Mouse (Mus musculus) E14TG2a.4 (cell line): Measurements from ENCODE around the gene Stra6.

Source experiments
- CTCF ChIP-seq: conservative IDR thresholded peaks from 2 replicates; pipeline ENCODE4 v1.5.1; 2014; ENCODE audit warnings: low read length
- NANOG ChIP-seq: IDR thresholded peaks from 2 replicates; pipeline ENCODE4 v1.6.1; 2014; ENCODE audit warnings: borderline replicate concordance, low read length, mixed read lengths
- POU5F1 ChIP-seq: IDR thresholded peaks from 2 replicates; pipeline ENCODE4 v1.6.1; 2014; ENCODE audit warnings: low read length, borderline replicate concordance

- TF ChIP-seq CTCF (no peak), POU5F1 (no peak), NANOG (no peak)
Measured at GRCm38 (mm10) chr9:58074561-58074960, 11.0 kb downstream of the Stra6 start.
